Mouse (Mus musculus) ES-Bruce4 (cell line): ENCODE measurements around the gene Sox18. TPM values are rescaled to one million over a fixed set of nuclear protein-coding genes. Genes with fewer than 3 reads are reported as not detected.

Source experiments
- H3K27ac ChIP-seq: 2 replicates; pipeline ENCODE4 v1.5.1; 2012; ENCODE audit warnings: low read length, inconsistent platforms; ENCODE audit not compliant: insufficient read depth
- H3K27me3 ChIP-seq: 2 replicates; pipeline ENCODE4 v1.6.1; 2012; ENCODE audit warnings: mild to moderate bottlenecking, low read length, inconsistent platforms; ENCODE audit not compliant: control insufficient read depth, poor library complexity, insufficient read depth, severe bottlenecking
- H3K36me3 ChIP-seq: 2 replicates; pipeline ENCODE4 v1.6.1; 2012; ENCODE audit warnings: inconsistent platforms, mild to moderate bottlenecking, low read length, moderate library complexity; ENCODE audit not compliant: control insufficient read depth, poor library complexity, insufficient read depth, severe bottlenecking
- H3K4me1 ChIP-seq: one replicate; pipeline ENCODE4 v1.8.1; 2011; ENCODE audit warnings: low read length; ENCODE audit not compliant: control insufficient read depth, insufficient read depth
- H3K4me3 ChIP-seq: 2 replicates; pipeline ENCODE4 v1.5.1; 2011; ENCODE audit warnings: low read depth, mild to moderate bottlenecking, low read length
- H3K9ac ChIP-seq: 2 replicates; pipeline ENCODE4 v1.6.1; 2012; ENCODE audit warnings: low read depth, mild to moderate bottlenecking, inconsistent platforms; ENCODE audit not compliant: poor library complexity, severe bottlenecking
- H3K9me3 ChIP-seq: replicated peaks from 2 replicates; pipeline ENCODE4 v1.6.1; 2012; ENCODE audit warnings: mild to moderate bottlenecking, low read length, inconsistent platforms; ENCODE audit not compliant: control insufficient read depth, poor library complexity, insufficient read depth, severe bottlenecking
- CTCF ChIP-seq: IDR thresholded peaks from one replicate; pipeline ENCODE4 v1.8.1; 2011; ENCODE audit warnings: low read depth, low read length
- EP300 ChIP-seq: IDR thresholded peaks from 2 replicates; pipeline ENCODE4 v1.6.1; 2011; ENCODE audit warnings: low read depth, low read length; ENCODE audit not compliant: insufficient read depth
- POLR2A ChIP-seq: IDR thresholded peaks from one replicate; pipeline ENCODE4 v1.8.1; 2011; ENCODE audit warnings: low read length; ENCODE audit not compliant: insufficient read depth
- polyA plus RNA-seq: library from polyadenylated mRNA; stranded (reverse); fragments of >200 nt; gene quantifications from 2 replicates; pipeline ENCODE4 v1.2.4, GENCODE M21; 2011; ENCODE audit warnings: low read depth; ENCODE audit not compliant: missing spikeins, insufficient read depth, insufficient read length

The Sox18 gene
- polyA plus RNA-seq, 1 experiment: 0.49 TPM

GRCm38 (mm10) chr2:181673501-181673900 lies 2.1 kb upstream of the Sox18 start:
- peaks cover 2% of the 10 kb centered on the region; the same call in 1 of the 2 replicates for H3K27me3 ChIP-seq
- no peak overlapping the region for H3K4me3 ChIP-seq
- no peaks in the 10 kb centered on the region for H3K4me1 ChIP-seq
- no peak for TF ChIP-seq POLR2A
- TF ChIP-seq CTCF: no peak
- TF ChIP-seq EP300: no peak
- H3K27ac ChIP-seq: no peak overlapping the region
- no peak overlapping the region for H3K9ac ChIP-seq
- H3K9me3 ChIP-seq: no peaks in the 10 kb centered on the region
- no peaks in the 10 kb centered on the region for H3K36me3 ChIP-seq

DNA sequence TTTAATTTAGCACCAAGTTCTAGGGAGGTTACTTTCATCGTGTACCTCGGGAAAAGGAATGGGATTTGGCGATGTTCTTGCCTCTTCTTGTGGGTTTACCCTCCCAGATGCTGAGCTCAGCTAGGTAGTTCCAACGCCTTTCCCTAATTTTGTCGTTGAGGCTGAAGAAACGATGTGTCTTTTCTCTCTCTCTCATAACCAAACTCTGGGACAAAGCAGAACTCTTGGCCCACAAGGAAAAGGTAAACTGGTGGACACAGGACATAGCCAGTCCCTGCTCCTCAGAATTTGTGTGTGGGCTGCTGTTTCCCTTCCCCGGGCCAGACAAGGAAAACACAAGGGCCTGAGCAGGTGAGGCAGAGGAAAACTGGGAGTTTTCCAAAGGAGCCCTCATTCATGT lies 544 bp upstream of the Sox18 start:
- Histone ChIP-seq H3K9ac (peak overlapping the region; percentile 65; the same call in 1 of the 2 replicates), H3K4me3 (no peak overlapping the region), H3K27ac (no peak overlapping the region), H3K9me3 (no peaks in the 10 kb centered on the region), H3K27me3 (peaks cover 2% of the 10 kb centered on the region; the same call in 1 of the 2 replicates), H3K4me1 (no peaks in the 10 kb centered on the region), H3K36me3 (no peaks in the 10 kb centered on the region)
- TF ChIP-seq POLR2A (no peak), CTCF (no peak), EP300 (no peak)

DNA sequence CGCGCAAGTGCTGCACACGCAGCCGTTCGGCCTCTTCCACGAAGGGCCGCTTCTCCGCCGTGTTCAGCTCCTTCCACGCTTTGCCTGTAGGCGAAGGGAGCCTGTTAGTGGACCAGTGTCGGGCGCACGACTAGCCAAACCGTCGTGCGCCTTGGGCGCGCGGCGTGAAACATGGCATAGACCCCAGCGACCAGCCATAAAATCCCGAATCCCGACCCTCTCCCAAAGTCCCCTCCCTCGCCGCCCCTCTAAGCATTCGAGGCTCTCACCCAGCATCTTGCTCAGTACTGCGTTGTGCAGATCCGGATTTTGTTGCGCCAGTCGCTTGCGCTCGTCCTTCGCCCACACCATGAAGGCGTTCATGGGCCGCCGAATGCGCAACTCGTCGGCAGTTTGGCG lies 528 bp downstream of the Sox18 start:
- Histone ChIP-seq H3K4me1 (no peaks in the 10 kb centered on the region), H3K9me3 (no peaks in the 10 kb centered on the region), H3K27ac (no peak overlapping the region), H3K9ac (peak overlapping the region; percentile 65), H3K36me3 (no peaks in the 10 kb centered on the region), H3K4me3 (peak overlapping the region; percentile 58), H3K27me3 (peaks cover 2% of the 10 kb centered on the region; the same call in 1 of the 2 replicates)
- TF ChIP-seq POLR2A (no peak), EP300 (no peak), CTCF (no peak)

DNA sequence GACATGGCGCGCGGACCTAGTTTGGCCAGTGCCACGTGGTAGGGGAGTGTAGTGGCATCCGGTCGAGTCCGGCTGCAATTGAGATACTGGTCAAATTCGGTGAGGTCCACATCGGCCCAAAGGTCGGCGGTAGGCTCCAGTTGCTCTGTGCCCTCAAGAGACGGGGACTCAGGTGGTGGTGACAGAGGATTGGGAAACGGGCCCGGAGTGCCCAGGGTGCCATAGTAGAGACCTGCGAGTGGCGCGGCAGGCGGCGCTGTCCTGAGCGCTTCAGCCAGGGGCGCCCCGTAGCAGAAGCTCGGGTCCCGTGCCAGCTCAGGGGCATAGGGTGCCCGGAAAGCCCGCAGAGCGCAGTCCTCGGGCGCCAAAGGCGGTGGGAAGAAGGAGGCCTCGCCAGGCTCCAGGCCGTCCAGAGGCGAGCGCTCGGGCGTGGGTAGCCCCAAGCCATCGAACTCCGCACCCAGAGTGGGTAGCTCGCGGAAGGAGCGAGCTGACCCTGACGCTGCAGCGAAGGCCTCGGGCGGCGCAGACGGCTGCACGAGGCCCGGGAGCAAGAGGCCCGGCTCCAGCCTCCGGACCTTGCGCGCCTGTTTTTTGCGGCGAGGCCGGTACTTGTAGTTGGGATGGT lies 1.0 kb downstream of the Sox18 start:
- H3K36me3 ChIP-seq: no peaks in the 10 kb centered on the region
- H3K27ac ChIP-seq: no peak overlapping the region
- peaks cover 2% of the 10 kb centered on the region; the same call in 1 of the 2 replicates for H3K27me3 ChIP-seq
- TF ChIP-seq EP300 (no peak), CTCF (no peak), POLR2A (no peak)
- H3K9ac ChIP-seq: peak overlapping the region; percentile 65
- H3K4me1 ChIP-seq: no peaks in the 10 kb centered on the region
- H3K4me3 ChIP-seq: peak overlapping the region; percentile 58
- no peaks in the 10 kb centered on the region for H3K9me3 ChIP-seq

GRCm38 (mm10) chr2:181663298-181663630 lies 8.2 kb downstream of the Sox18 start:
- Histone ChIP-seq H3K9me3 (no peaks in the 10 kb centered on the region), H3K4me3 (no peak overlapping the region), H3K27ac (no peak overlapping the region), H3K27me3 (no peaks in the 10 kb centered on the region), H3K4me1 (peaks cover 3% of the 10 kb centered on the region), H3K36me3 (no peaks in the 10 kb centered on the region), H3K9ac (no peak overlapping the region)
- peak; percentile 19 for TF ChIP-seq CTCF
- no peak for TF ChIP-seq POLR2A

- Histone ChIP-seq H3K27ac (no peak overlapping the region), H3K36me3 (no peaks in the 10 kb centered on the region), H3K9ac (no peak overlapping the region), H3K9me3 (no peaks in the 10 kb centered on the region), H3K4me1 (peaks cover 3% of the 10 kb centered on the region), H3K4me3 (no peak overlapping the region), H3K27me3 (no peaks in the 10 kb centered on the region)
- TF ChIP-seq POLR2A (no peak), EP300 (no peak), CTCF (no peak)
These were observed 8.7 kb downstream of the Sox18 start for GRCm38 (mm10) chr2:181662620-181663297.
